Mouse (Mus musculus) gastrocnemius, adult 8-10 months (tissue): ENCODE results near the gene Tmem265. TPM values are rescaled to one million over a fixed set of nuclear protein-coding genes. Genes with fewer than 3 reads are reported as not detected.

ENCODE experiments used
- DNase-seq, 2 experiments: peaks; one replicate each; pipeline ENCODE4 v3.0.0; 2022; ENCODE audit warnings: low spot score in 2 of 2
- total RNA-seq, 4 experiments: library from RNA; stranded (reverse); gene quantifications; 2 replicates each; pipeline ENCODE4 v1.2.4; 2022

Gene Tmem265
- total RNA-seq = not detected

- DNase-seq = no peak
Observed at GRCm38 (mm10) chr7:127561340-127561858, at the start of gene Tmem265. TSS of gene Tmem265 (plus strand) at chr7:127561390.

- peak; percentile 93 to 97 for DNase-seq
Observed at GRCm38 (mm10) chr7:127511808-127512230, 49.4 kb upstream of the Tmem265 start, which contains the start of gene Srcap. TSS of gene Srcap (plus strand) at chr7:127511983.

DNA sequence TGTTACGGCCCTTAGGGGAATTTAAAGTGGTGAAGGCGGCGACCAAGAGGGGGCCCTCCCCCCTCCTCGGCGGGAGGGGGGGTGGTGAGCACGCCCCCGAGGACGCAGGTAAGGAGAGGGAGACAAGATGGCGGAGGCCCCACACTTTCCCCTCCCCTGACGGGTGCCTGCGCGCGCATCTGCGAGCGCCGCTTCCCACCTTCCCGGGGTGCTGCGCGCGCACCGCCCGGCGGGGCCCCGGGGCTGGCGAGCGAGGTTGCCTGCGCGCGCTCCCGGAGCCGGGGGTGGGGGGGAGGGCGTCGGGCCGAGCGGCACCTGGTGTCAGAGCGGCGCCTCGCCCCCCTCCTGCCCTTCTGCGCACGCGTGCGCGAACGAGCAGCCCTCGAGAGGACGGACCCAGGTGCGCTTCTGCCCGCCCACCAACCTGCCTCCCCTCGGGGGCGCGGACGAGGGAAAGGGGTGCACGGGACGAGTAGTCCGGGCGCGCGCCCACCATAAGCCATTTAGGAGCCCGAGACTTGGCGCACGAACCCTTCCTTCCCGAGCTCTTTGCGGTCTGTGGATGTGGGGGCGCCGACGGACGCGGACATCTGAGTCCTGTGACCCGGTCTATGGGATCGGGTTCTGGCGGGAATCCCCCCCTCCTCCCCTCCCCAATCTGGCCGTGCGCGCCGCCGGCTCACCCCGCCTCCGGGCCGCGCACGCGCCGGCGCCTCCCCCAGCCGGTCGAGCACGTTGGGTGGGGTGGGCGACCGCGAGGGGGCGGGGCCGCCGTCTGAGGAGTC is 48.8 kb upstream of the Tmem265 start:
- DNase-seq = peak; percentile 87 to 92

GRCm38 (mm10) chr7:127513016-127513390 is 48.2 kb upstream of the Tmem265 start:
- DNase-seq = peak in 1 of 2 experiments; percentile 20

DNA sequence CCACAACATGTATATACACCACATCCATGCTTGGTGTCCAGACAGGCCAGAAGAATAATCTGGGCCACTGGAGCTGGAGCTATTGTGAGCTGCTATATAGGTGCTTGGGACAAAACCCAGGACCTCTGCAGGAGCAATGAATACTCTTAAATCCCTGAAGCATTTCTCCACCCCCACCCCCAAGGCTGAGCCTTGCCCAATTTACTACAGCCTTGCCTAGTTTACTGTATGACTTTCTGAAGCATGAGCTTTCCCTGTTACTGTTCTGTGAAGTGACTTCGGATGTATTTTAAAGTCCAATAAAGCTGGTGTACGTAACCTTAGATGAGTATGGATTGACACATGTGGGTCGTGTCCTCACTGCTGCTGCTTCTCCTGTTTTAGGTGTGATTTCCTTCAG is 47.4 kb upstream of the Tmem265 start:
- DNase-seq = no peak

DNA sequence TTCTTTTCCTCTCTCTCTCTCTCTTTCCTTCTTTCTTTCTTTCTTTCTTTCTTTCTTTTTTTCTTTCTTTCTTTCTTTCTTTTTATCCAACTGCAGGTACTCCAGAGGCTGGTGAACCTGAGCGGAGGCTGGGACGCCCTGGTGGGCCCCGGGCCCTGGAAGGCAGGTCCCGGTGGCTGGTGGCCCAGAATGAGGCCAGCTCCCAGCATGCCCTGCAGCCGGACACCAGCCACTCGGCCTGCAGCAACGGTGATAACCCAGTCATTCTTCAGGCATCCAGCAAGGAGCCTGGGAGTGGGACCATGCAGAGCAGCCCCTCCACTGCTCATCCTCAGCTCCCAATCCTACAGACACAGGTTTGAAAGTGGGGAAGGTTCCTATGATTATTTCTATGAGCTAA is 45.3 kb upstream of the Tmem265 start:
- peak in 1 of 2 experiments; percentile 17 for DNase-seq

GRCm38 (mm10) chr7:127516344-127516743 is 44.8 kb upstream of the Tmem265 start:
- DNase-seq = no peak

- no peak for DNase-seq
Observed at GRCm38 (mm10) chr7:127519284-127519683, 41.9 kb upstream of the Tmem265 start, which contains the start of gene Gm42715. TSS of gene Gm42715 (plus strand) at chr7:127519584.

DNA sequence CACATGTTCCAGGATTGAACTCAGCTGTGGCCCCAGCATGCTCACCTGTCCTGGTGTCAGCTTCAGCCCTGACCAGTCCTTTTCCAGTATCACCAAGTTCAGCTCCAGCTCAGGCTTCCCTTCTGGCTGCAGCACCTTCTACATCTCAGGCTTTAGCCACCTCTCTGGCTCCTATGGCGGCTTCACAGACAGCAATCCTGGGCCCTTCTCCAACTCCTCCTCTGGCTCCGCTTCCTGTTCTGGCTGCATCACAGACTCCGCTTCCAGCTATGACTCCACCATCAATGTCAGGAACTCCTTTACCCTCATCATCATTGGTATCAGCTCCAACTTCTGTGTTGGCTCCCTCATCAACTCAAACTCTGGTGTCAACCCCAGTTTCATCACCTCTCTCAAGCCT is 19.5 kb upstream of the Tmem265 start:
- DNase-seq = no peak

GRCm38 (mm10) chr7:127549116-127549835 is 11.9 kb upstream of the Tmem265 start:
- no peak for DNase-seq

DNA sequence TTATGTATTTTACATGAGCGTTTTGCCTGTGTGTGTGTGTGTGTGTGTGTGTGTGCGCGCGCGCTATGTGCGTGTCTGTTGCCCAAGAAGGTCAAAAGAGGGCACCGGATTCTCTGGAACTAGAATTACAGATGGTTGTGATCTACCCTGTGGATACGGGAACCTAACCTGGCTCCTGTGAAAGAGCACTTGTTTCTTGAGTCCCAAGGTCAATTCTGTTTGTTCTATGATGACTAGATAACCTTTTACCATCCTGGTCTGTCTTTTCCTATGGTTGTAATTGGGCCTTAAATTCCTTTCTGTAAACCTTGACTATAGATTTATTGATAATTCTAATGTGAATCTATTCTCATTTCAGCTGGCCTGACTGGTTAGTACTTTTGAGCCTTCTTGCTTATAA is 9.6 kb upstream of the Tmem265 start:
- DNase-seq = no peak

GRCm38 (mm10) chr7:127560580-127560979 is 610 bp upstream of the Tmem265 start:
- no peak for DNase-seq

DNA sequence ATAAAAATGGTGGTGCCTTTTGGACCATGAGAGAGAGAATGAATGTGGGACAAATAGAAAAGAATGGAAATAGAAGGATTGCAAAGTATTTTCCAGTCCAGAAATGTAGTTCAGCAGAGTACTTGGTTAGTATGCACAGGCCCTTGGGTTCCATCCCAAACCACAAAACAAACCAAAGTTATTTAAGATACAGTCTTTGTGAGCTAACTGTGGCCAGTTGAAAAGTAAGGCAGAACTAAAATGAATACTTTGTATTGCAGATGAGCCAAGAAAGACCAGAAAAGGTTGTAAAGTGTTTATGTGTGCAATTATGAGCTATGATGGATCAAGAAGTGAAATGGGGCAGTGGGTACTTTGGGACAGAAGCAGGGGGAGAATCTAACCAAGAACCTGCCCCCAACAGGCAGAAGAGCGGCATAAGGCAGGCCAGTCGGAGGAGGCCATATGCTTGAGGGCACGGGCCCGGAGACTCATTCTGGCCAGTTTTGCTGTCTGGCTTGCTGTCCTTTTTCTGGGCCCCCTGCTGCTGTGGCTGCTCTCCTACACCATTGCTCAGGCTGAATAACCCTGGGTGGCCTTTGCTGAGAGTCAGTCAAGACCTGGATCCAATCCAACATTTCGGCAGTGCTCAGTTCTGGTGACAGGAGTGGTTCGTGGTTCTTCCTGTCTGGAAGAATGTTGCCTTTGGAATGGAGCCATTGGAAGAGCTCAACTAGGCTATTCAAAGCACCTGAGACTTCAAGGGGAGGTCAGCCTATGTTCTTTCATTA is 3.4 kb downstream of the Tmem265 start:
- no peak for DNase-seq

GRCm38 (mm10) chr7:127572895-127573471 is 11.8 kb downstream of the Tmem265 start, which contains the start of gene Phkg2:
TSS of gene Phkg2 (plus strand) at chr7:127573340.
- DNase-seq = peak; percentile 86 to 89

DNA sequence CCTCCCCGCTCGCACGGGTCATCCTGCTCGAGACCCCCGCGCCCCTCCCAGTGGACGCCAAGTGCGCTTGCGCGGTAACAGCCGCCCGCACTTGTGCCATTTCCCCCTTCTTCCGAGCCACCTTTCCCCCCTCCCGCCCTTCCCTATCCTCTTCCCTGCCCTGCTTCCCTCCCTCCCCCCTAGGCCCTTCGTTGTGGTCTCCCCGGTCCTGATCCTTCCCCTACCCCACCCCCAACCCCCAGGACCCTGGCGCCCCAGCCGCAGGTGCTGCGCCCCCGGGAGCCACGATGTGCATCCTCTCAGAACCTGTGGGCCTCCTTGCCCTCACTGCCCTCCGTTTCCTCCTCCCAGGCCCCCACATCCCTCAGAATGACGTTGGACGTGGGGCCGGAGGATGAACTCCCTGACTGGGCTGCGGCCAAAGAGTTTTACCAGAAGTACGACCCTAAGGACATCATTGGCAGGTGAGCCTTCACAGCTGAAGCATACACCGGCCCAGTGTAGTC is 12.4 kb downstream of the Tmem265 start:
- no peak for DNase-seq

DNA sequence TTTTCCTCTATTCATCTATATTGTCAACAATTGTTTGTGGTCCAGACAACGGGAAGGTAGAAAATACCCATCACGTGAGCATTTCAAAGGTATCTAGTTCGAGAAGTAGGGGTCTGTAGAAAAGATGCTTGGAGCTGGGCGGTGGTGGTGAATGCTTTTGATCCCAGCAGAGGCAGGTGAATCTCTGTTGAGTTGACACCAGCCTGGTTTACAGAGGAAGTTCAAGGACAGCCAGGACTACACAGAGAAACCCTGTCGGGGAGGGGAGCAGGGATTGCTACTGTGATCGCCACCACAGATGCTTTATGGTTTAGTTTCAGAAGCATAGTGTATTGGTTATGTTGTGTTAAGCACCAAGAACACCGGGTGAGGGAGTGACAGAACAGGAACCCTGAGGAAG is 12.9 kb downstream of the Tmem265 start:
- DNase-seq = no peak

GRCm38 (mm10) chr7:127583260-127583659 is 22.1 kb downstream of the Tmem265 start:
- no peak for DNase-seq

- no peak for DNase-seq
Observed at GRCm38 (mm10) chr7:127585031-127585430, 23.8 kb downstream of the Tmem265 start.

- no peak for DNase-seq
Observed at GRCm38 (mm10) chr7:127586149-127586548, 25.0 kb downstream of the Tmem265 start.

DNA sequence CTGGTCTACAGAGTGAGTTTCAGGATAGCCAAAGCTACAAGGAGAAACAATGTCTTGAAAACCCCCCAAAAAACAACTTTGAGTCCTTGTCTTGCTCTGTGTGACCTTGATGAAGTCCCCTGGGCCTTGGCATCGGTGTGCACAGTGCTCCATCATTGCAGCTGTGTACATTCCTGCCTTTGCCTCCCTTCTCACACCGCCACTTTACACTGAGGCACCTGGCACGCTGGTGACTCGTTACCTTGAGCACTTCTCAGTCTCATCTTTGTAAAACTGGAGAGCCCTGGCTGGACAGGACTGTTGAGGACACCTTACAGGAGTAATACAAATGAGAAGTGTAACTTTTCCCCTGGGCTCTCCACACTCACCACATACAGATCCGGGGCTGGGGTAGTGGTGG is 26.0 kb downstream of the Tmem265 start:
- no peak for DNase-seq
